Mouse (Mus musculus) midbrain, embryonic 14.5 days (tissue): ENCODE data around the gene Ebf4. TPM values are rescaled to one million over a fixed set of nuclear protein-coding genes. Genes with fewer than 3 reads are reported as not detected.

Source experiments
- ATAC-seq: fragments of 200-750 bp; cut with Nextera tagmentation; 2 replicates; pipeline ENCODE4 v1.8.0; 2017; ENCODE audit warnings: moderate number of reproducible peaks, moderate library complexity; ENCODE audit not compliant: low FRiP score, low TSS enrichment
- DNase-seq: peaks from one replicate; pipeline ENCODE4 v3.0.0-alpha.2; 2015
- H3K27ac ChIP-seq: fragments of 300-500 bp; sonication (generic); replicated peaks from 2 replicates; pipeline ENCODE4 v1.5.1; 2014; ENCODE audit warnings: mild to moderate bottlenecking, low read depth, low read length, moderate library complexity
- H3K27me3 ChIP-seq: fragments of 300-500 bp; sonication (generic); 2 replicates; pipeline ENCODE4 v1.6.1; 2014; ENCODE audit warnings: low read length, control low read depth, mixed read lengths; ENCODE audit not compliant: control insufficient read depth, insufficient read depth
- H3K36me3 ChIP-seq: fragments of 300-500 bp; sonication (generic); 2 replicates; pipeline ENCODE4 v1.6.1; 2014; ENCODE audit warnings: low read length, control low read depth; ENCODE audit not compliant: control insufficient read depth, insufficient read depth
- H3K4me1 ChIP-seq: fragments of 300-500 bp; sonication (generic); 2 replicates; pipeline ENCODE4 v1.6.1; 2014; ENCODE audit warnings: mild to moderate bottlenecking, antibody characterized with exemption, low read length, control low read depth; ENCODE audit not compliant: control insufficient read depth, insufficient read depth
- H3K4me2 ChIP-seq: fragments of 300-500 bp; sonication (generic); 2 replicates; pipeline ENCODE4 v1.6.1; 2014; ENCODE audit warnings: mild to moderate bottlenecking, low read length, moderate library complexity
- H3K4me3 ChIP-seq: fragments of 300-500 bp; sonication (generic); replicated peaks from 2 replicates; pipeline ENCODE4 v1.5.1; 2014; ENCODE audit warnings: low read depth, low read length
- H3K9ac ChIP-seq: fragments of 300-500 bp; sonication (generic); replicated peaks from 2 replicates; pipeline ENCODE4 v1.6.1; 2014; ENCODE audit warnings: mild to moderate bottlenecking, low read length, moderate library complexity
- H3K9me3 ChIP-seq: fragments of 300-500 bp; sonication (generic); 2 replicates; pipeline ENCODE4 v1.6.1; 2016; ENCODE audit warnings: low read length, control low read depth, mixed read lengths; ENCODE audit not compliant: control insufficient read depth
- whole genome bisulfite sequencing: fragments of 180-500 bp; shearing (Covaris S2); extraction: QIAGEN DNeasy Blood & Tissue Kit; methylation state at CpG from one replicate; pipeline ENCODE4 v1.1.7; 2014; 5-methylcytosine and 5-hydroxymethylcytosine counted together
- polyA plus RNA-seq: library from polyadenylated mRNA; unstranded; fragments of >200 nt; fragmentation: Nextera tagmentation; extraction: Ambion mirVana; gene quantifications from 2 replicates; pipeline ENCODE4 v1.2.1, GENCODE M21; 2014

The Ebf4 gene
- polyA plus RNA-seq, 1 experiment from 2014 or later: 3.6 TPM

DNA sequence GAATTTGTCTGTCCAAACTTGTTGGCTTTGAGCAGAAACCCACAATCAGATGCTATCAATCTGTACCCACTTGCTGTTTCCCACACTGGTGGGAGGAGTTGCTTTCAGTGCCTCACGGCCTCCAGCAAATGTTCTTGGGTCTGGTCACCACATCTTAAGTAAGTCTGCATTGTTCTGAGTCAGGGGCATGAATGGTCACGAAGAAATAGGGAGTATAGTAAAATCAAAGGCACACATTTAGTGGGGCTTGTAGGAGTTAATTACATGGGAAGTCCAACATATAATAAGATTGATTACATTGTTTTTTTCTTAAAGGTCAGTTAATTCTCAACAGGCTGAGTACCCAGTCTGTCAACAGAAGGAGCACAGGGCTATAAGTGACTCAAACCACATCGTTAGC is 88.2 kb downstream of the Ebf4 start:
- H3K4me1 ChIP-seq: no peaks in the 10 kb centered on the region
- ATAC-seq (no peak), DNase-seq (no peak)
- 55% methylated on average over 3 of the region's 3 CpGs for WGBS
- no peak overlapping the region for H3K27ac ChIP-seq
- H3K9me3 ChIP-seq: no peaks in the 10 kb centered on the region
- no peaks in the 10 kb centered on the region for H3K27me3 ChIP-seq
- no peak overlapping the region for H3K9ac ChIP-seq
- no peak overlapping the region for H3K4me3 ChIP-seq
- H3K4me2 ChIP-seq: no peak overlapping the region
- H3K36me3 ChIP-seq: no peaks in the 10 kb centered on the region

DNA sequence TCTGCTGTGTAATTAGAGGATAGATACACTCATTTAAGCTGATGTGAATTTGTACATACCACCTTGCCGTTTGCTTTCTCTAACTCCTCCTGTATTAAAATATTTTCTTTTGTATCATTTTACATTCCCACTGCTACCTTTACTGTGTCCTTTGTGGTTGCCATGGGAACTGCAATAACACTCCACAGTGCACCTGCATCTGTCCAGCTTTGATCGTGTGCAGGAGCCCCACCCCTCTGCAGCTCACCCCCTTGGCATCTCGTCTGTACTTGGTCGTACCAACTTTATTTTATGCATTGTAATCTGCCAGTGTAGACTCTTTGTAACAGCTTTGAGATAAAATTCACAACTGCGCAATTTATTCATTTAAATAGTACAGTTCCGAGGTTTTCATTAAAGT is 88.9 kb downstream of the Ebf4 start:
- ATAC-seq: no peak
- 70% methylated on average over 6 of the region's 6 CpGs for WGBS

DNA sequence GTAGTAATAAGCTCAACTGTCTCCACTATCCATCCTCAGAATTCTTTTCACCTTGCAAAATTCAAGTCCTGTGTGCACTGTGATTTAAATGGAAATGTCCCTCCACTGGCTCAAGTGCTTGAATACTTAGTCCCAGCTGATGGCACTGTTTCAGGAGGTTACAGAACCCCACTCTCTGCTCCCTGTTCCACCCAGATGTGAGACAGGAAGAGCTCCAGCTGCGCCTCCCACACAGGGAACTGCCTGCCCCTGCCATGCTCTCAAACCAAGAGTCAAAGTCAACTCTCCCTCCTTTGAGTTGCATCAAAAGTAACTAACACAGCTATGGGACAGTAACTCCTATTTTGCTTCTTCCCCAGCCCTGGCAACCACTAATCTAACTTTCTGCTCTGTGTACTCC is 91.2 kb downstream of the Ebf4 start:
- no peak for ATAC-seq

More for the DNA sequence above, 88.9 kb downstream of the Ebf4 start:
- no peaks in the 10 kb centered on the region for H3K27me3 ChIP-seq
- H3K4me2 ChIP-seq: no peak overlapping the region
- H3K4me3 ChIP-seq: no peak overlapping the region
- H3K4me1 ChIP-seq: no peaks in the 10 kb centered on the region
- no peak overlapping the region for H3K27ac ChIP-seq
- no peak overlapping the region for H3K9ac ChIP-seq
- H3K36me3 ChIP-seq: no peaks in the 10 kb centered on the region
- no peak for DNase-seq
- no peaks in the 10 kb centered on the region for H3K9me3 ChIP-seq

GRCm38 (mm10) chr2:130388796-130389195 is 93.8 kb downstream of the Ebf4 start:
- DNase-seq (no peak), ATAC-seq (no peak)
- Histone ChIP-seq H3K27ac (no peak overlapping the region), H3K9ac (no peak overlapping the region), H3K36me3 (0 out of 2 replicates have a peak, but pooled peaks cover 14% of the 10 kb centered on the region), H3K4me1 (no peaks in the 10 kb centered on the region), H3K4me3 (no peak overlapping the region), H3K9me3 (no peaks in the 10 kb centered on the region), H3K4me2 (no peak overlapping the region), H3K27me3 (no peaks in the 10 kb centered on the region)
- WGBS: 83% methylated on average over 2 of the region's 2 CpGs

More for the DNA sequence above, 91.2 kb downstream of the Ebf4 start:
- Histone ChIP-seq H3K27ac (no peak overlapping the region), H3K27me3 (no peaks in the 10 kb centered on the region), H3K4me3 (no peak overlapping the region), H3K4me1 (no peaks in the 10 kb centered on the region), H3K9ac (no peak overlapping the region), H3K4me2 (no peak overlapping the region), H3K36me3 (0 out of 2 replicates have a peak, but pooled peaks cover 5% of the 10 kb centered on the region), H3K9me3 (no peaks in the 10 kb centered on the region)
- no peak for DNase-seq
- 79% methylated on average over 1 of the region's 1 CpGs for WGBS

- ATAC-seq: no peak
- Histone ChIP-seq H3K27me3 (no peaks in the 10 kb centered on the region), H3K4me2 (no peak overlapping the region), H3K4me1 (no peaks in the 10 kb centered on the region), H3K4me3 (no peak overlapping the region), H3K36me3 (0 out of 2 replicates have a peak, but pooled peaks cover 14% of the 10 kb centered on the region), H3K9ac (no peak overlapping the region), H3K9me3 (no peaks in the 10 kb centered on the region), H3K27ac (no peak overlapping the region)
- DNase-seq: no peak
- 86% methylated on average over 11 of the region's 11 CpGs for WGBS
Measured at GRCm38 (mm10) chr2:130390993-130391625, 96.1 kb downstream of the Ebf4 start.

DNA sequence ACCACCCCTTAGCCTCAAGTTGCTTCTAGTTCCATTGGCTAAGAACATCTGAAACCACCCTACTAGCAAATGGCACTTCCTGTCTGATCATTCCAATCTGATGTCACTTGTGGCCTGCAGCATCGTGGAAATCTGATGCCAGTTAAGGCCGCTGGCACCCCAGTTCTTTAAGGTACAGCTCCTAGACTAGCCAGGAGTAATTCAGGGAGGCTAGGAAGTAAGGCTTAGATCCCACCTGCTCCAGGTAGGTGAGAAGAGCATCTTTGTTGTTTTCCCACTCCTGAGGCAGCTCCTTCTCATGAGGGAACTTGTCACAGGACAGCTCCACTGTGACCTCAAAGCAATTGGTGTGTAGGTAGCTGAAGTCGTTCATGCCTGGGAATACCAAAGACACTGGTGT is 97.9 kb downstream of the Ebf4 start:
- WGBS: 83% methylated on average over 3 of the region's 3 CpGs

GRCm38 (mm10) chr2:130395696-130396095 is 100.7 kb downstream of the Ebf4 start:
- no peaks in the 10 kb centered on the region for H3K9me3 ChIP-seq
- H3K9ac ChIP-seq: no peak overlapping the region
- H3K27me3 ChIP-seq: peaks cover 10% of the 10 kb centered on the region; the same call in 1 of the 2 replicates
- H3K4me1 ChIP-seq: peaks cover 9% of the 10 kb centered on the region; the same call in 1 of the 2 replicates
- DNase-seq: no peak
- WGBS: 97% methylated on average over 11 of the region's 11 CpGs
- no peak overlapping the region for H3K27ac ChIP-seq
- H3K36me3 ChIP-seq: 0 out of 2 replicates have a peak, but pooled peaks cover 12% of the 10 kb centered on the region
- no peak overlapping the region for H3K4me2 ChIP-seq
- no peak overlapping the region for H3K4me3 ChIP-seq
- no peak for ATAC-seq

More for the DNA sequence above, 97.9 kb downstream of the Ebf4 start:
- Histone ChIP-seq H3K9ac (no peak overlapping the region), H3K9me3 (no peaks in the 10 kb centered on the region), H3K4me3 (no peak overlapping the region), H3K36me3 (0 out of 2 replicates have a peak, but pooled peaks cover 14% of the 10 kb centered on the region), H3K27ac (no peak overlapping the region), H3K4me1 (peaks cover 5% of the 10 kb centered on the region; the same call in 1 of the 2 replicates), H3K4me2 (no peak overlapping the region), H3K27me3 (peaks cover 1% of the 10 kb centered on the region; the same call in 1 of the 2 replicates)
- ATAC-seq (no peak), DNase-seq (no peak)

DNA sequence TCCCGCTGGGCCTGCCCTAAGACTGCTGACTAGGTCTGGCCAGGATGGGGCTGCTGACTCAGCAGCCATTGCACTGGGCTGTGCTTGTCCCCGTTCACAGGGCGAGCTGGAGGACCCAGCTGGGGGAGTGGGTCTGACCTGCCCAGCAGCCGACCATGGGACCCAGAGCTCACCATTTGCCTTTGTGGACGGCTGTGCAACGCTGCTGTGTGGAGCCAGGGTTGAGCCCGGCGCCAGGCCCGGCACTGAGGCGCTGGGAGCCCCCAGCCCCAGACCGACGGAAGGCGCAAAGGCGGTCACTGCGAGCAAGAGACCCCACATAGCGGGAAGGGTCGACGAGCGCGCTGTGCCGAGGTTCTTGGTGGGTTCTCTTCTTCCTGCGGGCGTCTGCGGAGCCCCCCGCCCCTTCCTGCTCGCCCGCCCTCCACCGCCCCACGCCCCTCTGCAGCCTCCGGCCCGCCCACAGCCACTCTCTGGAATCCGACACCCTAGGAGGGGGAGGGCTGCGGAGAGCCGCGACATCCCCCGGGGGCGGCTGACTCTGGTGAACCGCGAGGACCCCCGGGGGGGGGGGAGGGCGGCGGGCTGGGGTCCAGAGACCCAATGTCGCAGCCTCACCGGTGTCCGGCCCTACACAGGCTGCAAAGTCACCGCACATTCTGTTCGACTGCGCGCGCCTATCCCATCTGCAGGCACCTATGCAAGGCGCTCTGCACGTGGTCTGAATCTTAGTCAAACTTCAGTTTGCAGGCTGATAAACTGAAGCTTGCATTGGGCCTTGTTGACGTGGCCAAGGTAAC is 102.4 kb downstream of the Ebf4 start, which contains the start of gene Cpxm1:
TSS of gene Cpxm1 (minus strand) at position 389 of the 800 bp plus-strand sequence.
- DNase-seq: peak; percentile 66
- H3K27ac ChIP-seq: 0 out of 2 replicates have a peak within 1 kb of the TSS, but pooled peaks have one; percentile 37
- WGBS: under 1% methylated on average over 50 of the region's 53 CpGs

More for the DNA sequence above, 102.4 kb downstream of the Ebf4 start, which contains the start of gene Cpxm1:
- H3K27me3 ChIP-seq: peaks cover 10% of the 10 kb centered on the region; the same call in 1 of the 2 replicates
- peak within 1 kb of the TSS; percentile 93 for H3K4me2 ChIP-seq
- peaks cover 9% of the 10 kb centered on the region; the same call in 1 of the 2 replicates for H3K4me1 ChIP-seq
- peak within 1 kb of the TSS; percentile 49 for H3K4me3 ChIP-seq
- H3K9ac ChIP-seq: peak within 1 kb of the TSS; percentile 64
- ATAC-seq: peak; percentile 78
- H3K36me3 ChIP-seq: 0 out of 2 replicates have a peak, but pooled peaks cover 8% of the 10 kb centered on the region
- H3K9me3 ChIP-seq: no peaks in the 10 kb centered on the region
